Mouse (Mus musculus): ENCODE measurements around the gene Itpripl1. TPM values are rescaled to one million over a fixed set of nuclear protein-coding genes. Genes with fewer than 3 reads are reported as not detected.
"Not testable (repeated sequence)": the region's sequence is repeated elsewhere in the genome, so short reads cannot be mapped to it uniquely, and the experiment has no call there.

Itpripl1 gene
- polyA plus RNA-seq, 1 experiment, result 6.6 TPM

GRCm38 (mm10) chr2:127136979-127137378 lies 6.3 kb downstream of the Itpripl1 start:
- peak overlapping the region; percentile 26 for H3K27ac ChIP-seq (ENCODE audit: insufficient read depth, low read depth, low read length)
- H3K4me1 ChIP-seq (ENCODE audit: control insufficient read depth, insufficient read depth, insufficient read length, low read length), result peaks cover 12% of the 10 kb centered on the region; the same call in 1 of the 2 replicates
- H3K4me3 ChIP-seq (ENCODE audit: low read depth, low read length), result no peak overlapping the region
- TF ChIP-seq CTCF (IDR thresholded peaks at IDR 0.05; ENCODE audit: extremely low read depth, insufficient read length, insufficient replicate concordance, low read depth, low read length) (no peak), POLR2A (IDR thresholded peaks at IDR 0.05; ENCODE audit: low read depth, low read length) (no peak)
- peaks cover 1% of the 10 kb centered on the region; the same call in 1 of the 2 replicates for H3K36me3 ChIP-seq (ENCODE audit: control insufficient read depth, insufficient read depth, low read length)
- H3K27me3 ChIP-seq (ENCODE audit: control insufficient read depth, insufficient read depth, low read length), result no peaks in the 10 kb centered on the region
- WGBS, result 3% methylated on average over 5 of the region's 5 CpGs

GRCm38 (mm10) chr2:127135255-127135654 lies 8.0 kb downstream of the Itpripl1 start:
- not testable (repeated sequence) for H3K27ac ChIP-seq (ENCODE audit: insufficient read depth, low read depth, low read length); H3K27me3 ChIP-seq (ENCODE audit: control insufficient read depth, insufficient read depth, low read length); H3K4me3 ChIP-seq (ENCODE audit: low read depth, low read length); H3K36me3 ChIP-seq (ENCODE audit: control insufficient read depth, insufficient read depth, low read length)
- H3K4me1 ChIP-seq (ENCODE audit: control insufficient read depth, insufficient read depth, insufficient read length, low read length), result peaks cover 11% of the 10 kb centered on the region; the same call in 1 of the 2 replicates
- 24% methylated on average over 3 of the region's 3 CpGs for WGBS

- WGBS, result 1% methylated on average over 57 of the region's 57 CpGs
Observed at GRCm38 (mm10) chr2:127133621-127134461, 9.4 kb downstream of the Itpripl1 start, which contains the start of gene Ncaph. TSS of gene Ncaph (minus strand) at chr2:127133954.

GRCm38 (mm10) chr2:127131353-127131752 lies 11.9 kb downstream of the Itpripl1 start:
- WGBS, result 35% methylated on average over 8 of the region's 8 CpGs
- H3K27me3 ChIP-seq (ENCODE audit: control insufficient read depth, insufficient read depth, low read length), result no peaks in the 10 kb centered on the region
- H3K27ac ChIP-seq (ENCODE audit: insufficient read depth, low read depth, low read length), result no peak overlapping the region
- TF ChIP-seq POLR2A (IDR thresholded peaks at IDR 0.05; ENCODE audit: low read depth, low read length) (no peak), CTCF (IDR thresholded peaks at IDR 0.05; ENCODE audit: extremely low read depth, insufficient read length, insufficient replicate concordance, low read depth, low read length) (no peak)
- H3K36me3 ChIP-seq (ENCODE audit: control insufficient read depth, insufficient read depth, low read length), result 0 out of 2 replicates have a peak, but pooled peaks cover 1% of the 10 kb centered on the region
- H3K4me3 ChIP-seq (ENCODE audit: low read depth, low read length), result no peak overlapping the region
- peaks cover 4% of the 10 kb centered on the region; the same call in 1 of the 2 replicates for H3K4me1 ChIP-seq (ENCODE audit: control insufficient read depth, insufficient read depth, insufficient read length, low read length)

More at GRCm38 (mm10) chr2:127133621-127134461, 9.4 kb downstream of the Itpripl1 start, which contains the start of gene Ncaph:
- Histone ChIP-seq H3K4me1 (ENCODE audit: control insufficient read depth, insufficient read depth, insufficient read length, low read length) (peaks cover 11% of the 10 kb centered on the region; the same call in 1 of the 2 replicates), H3K4me3 (ENCODE audit: low read depth, low read length) (peak within 1 kb of the TSS; percentile 91), H3K27me3 (ENCODE audit: control insufficient read depth, insufficient read depth, low read length) (no peaks in the 10 kb centered on the region), H3K36me3 (ENCODE audit: control insufficient read depth, insufficient read depth, low read length) (no peaks in the 10 kb centered on the region), H3K27ac (ENCODE audit: insufficient read depth, low read depth, low read length) (peak within 1 kb of the TSS; percentile 88)
- TF ChIP-seq POLR2A (IDR thresholded peaks at IDR 0.05; ENCODE audit: low read depth, low read length) (peak; percentile 93), CTCF (IDR thresholded peaks at IDR 0.05; ENCODE audit: extremely low read depth, insufficient read length, insufficient replicate concordance, low read depth, low read length) (no peak)

GRCm38 (mm10) chr2:127128926-127129325 lies 14.3 kb downstream of the Itpripl1 start:
- no peak for TF ChIP-seq CTCF (IDR thresholded peaks at IDR 0.05; ENCODE audit: extremely low read depth, insufficient read length, insufficient replicate concordance, low read depth, low read length)
- no peak for TF ChIP-seq POLR2A (IDR thresholded peaks at IDR 0.05; ENCODE audit: low read depth, low read length)
- no peak overlapping the region for H3K27ac ChIP-seq (ENCODE audit: insufficient read depth, low read depth, low read length)
- 75% methylated on average over 5 of the region's 5 CpGs for WGBS

GRCm38 (mm10) chr2:127121591-127122235 lies 21.5 kb downstream of the Itpripl1 start:
- H3K36me3 ChIP-seq (ENCODE audit: control insufficient read depth, insufficient read depth, low read length), result peaks cover 27% of the 10 kb centered on the region
- no peaks in the 10 kb centered on the region for H3K27me3 ChIP-seq (ENCODE audit: control insufficient read depth, insufficient read depth, low read length)
- no peak for TF ChIP-seq CTCF (IDR thresholded peaks at IDR 0.05; ENCODE audit: extremely low read depth, insufficient read length, insufficient replicate concordance, low read depth, low read length)
- TF ChIP-seq POLR2A (IDR thresholded peaks at IDR 0.05; ENCODE audit: low read depth, low read length), result no peak
- no peaks in the 10 kb centered on the region for H3K4me1 ChIP-seq (ENCODE audit: control insufficient read depth, insufficient read depth, insufficient read length, low read length)
- H3K27ac ChIP-seq (ENCODE audit: insufficient read depth, low read depth, low read length), result peak overlapping the region; percentile 28
- no peak overlapping the region for H3K4me3 ChIP-seq (ENCODE audit: low read depth, low read length)
- 81% methylated on average over 8 of the region's 8 CpGs for WGBS

More at GRCm38 (mm10) chr2:127128926-127129325, 14.3 kb downstream of the Itpripl1 start:
- Histone ChIP-seq H3K27me3 (ENCODE audit: control insufficient read depth, insufficient read depth, low read length) (no peaks in the 10 kb centered on the region), H3K4me1 (ENCODE audit: control insufficient read depth, insufficient read depth, insufficient read length, low read length) (peaks cover 4% of the 10 kb centered on the region; the same call in 1 of the 2 replicates), H3K4me3 (ENCODE audit: low read depth, low read length) (no peak overlapping the region), H3K36me3 (ENCODE audit: control insufficient read depth, insufficient read depth, low read length) (peaks cover 4% of the 10 kb centered on the region)

- H3K36me3 ChIP-seq (ENCODE audit: control insufficient read depth, insufficient read depth, low read length), result peaks cover 24% of the 10 kb centered on the region
- 84% methylated on average over 4 of the region's 4 CpGs for WGBS
- no peak for TF ChIP-seq POLR2A (IDR thresholded peaks at IDR 0.05; ENCODE audit: low read depth, low read length)
- no peak for TF ChIP-seq CTCF (IDR thresholded peaks at IDR 0.05; ENCODE audit: extremely low read depth, insufficient read length, insufficient replicate concordance, low read depth, low read length)
- H3K27me3 ChIP-seq (ENCODE audit: control insufficient read depth, insufficient read depth, low read length), result no peaks in the 10 kb centered on the region
- H3K4me1 ChIP-seq (ENCODE audit: control insufficient read depth, insufficient read depth, insufficient read length, low read length), result no peaks in the 10 kb centered on the region
- H3K27ac ChIP-seq (ENCODE audit: insufficient read depth, low read depth, low read length), result no peak overlapping the region
- no peak overlapping the region for H3K4me3 ChIP-seq (ENCODE audit: low read depth, low read length)
Observed at GRCm38 (mm10) chr2:127108986-127109385, 34.3 kb downstream of the Itpripl1 start.
